Mouse (Mus musculus): Measurements from ENCODE around the gene Mknk1.

Gene Mknk1

DNA sequence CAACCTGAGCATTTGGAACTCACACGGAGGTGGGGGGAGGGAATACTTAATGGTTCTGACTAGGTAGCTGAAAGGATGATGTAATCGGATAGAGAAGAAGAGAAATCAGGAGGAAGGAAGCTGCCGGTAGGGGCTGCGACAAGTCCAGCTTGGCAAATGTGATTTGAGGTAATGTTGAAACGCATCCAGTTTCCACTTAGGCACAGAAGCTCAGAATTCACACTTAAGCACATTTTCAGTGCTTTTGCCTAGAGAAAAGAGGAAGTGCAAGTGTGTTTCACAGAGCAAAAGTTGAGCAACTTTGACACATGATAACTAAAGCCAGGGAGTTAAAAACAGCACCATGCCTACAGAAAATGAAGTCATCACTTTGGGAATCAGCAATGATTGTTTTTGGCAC lies 8.4 kb downstream of the Mknk1 start:
- DNase-seq (ENCODE audit: low spot score in 2 of 2): no peak

DNA sequence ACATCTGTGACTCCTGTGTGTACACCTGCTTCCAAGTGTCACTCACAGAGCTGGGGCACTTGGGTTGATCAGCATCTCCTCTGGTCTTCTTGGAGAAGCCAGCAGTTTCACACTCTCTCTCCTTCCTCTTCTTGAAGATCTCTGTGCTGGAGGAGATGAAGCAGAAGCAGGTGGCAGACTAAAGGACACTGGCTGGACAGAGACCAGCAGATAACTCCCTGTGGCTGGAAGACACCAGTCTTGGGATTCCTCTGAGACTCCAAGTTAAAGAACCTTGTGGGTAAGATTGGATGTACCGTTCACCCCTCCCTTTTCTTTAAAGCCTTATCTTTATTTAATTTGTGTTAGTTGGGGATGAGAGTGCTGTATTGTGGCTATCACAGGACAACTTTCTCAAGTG lies 9.1 kb downstream of the Mknk1 start:
- no peak for DNase-seq (ENCODE audit: low spot score in 2 of 2)

DNA sequence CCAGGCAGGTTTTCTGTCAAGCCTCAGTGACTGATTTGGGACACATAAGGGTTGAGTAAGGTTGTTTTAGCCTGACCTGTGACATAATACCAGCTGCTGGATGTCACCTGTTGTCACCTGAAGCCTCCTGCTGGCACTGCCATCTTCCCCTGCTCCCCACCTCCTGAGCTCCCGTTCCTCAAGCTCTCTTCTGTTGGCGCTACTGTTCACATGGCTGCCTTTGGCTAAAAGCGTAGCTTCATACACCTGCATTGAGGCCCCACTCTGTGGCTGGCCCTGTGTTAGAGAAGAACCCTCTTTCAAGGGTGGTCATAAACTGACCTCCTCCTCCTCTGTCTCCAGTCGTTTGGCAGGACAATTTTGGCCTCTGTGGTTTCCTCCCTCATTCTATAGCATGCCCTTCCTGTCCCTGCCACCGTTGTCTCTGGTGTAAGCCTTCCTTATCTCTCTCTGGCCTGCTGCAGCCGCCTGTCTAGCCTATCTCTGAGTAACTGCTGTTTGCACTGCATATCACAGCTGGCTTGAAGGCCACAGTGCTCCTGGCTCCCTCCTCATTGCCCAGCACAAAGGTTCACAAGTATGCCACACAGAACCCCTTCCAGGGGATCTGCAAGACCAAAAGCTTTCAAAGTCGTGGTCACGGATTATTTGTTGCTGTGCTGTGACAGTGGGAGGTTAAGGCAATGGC lies 10.1 kb downstream of the Mknk1 start:
- DNase-seq (ENCODE audit: low spot score in 2 of 2): no peak

DNA sequence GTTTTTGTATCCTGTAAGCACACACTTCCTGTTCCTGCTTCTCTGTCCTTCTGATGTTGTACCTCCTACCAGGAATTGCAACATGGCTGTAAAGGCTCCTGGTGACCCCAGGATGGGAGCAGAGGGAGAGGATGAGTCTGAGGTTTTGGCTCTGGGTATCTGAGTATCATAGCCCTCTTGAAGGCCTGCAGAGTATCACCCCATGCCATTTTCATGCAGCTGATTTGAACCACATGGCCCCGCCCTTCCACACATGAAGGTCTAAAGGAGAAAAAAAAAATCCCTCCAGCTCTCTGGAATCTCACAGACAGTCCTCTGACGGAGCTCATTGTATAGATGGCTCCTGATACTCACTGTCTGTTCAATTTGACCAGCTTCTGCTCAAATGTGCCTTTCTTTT lies 11.1 kb downstream of the Mknk1 start:
- DNase-seq (ENCODE audit: low spot score in 2 of 2): no peak

DNA sequence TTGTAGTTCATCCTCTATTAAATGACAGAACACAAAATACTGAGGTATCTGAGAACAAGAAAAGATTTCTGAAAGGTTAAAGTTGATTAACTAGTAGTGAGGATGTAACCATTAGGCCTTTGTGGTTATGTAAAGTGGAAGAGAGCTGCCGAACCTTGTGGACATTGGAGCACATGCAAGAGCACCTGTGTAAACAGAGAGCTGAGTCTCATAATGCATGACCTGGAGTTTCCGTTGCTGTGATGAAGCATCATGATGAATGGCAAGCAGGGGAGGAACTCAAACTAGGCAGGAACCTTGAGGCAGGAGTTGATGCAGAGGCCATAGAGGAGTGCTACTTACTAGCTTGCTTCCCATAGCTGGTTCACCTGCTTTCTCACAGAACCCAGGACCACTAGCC lies 11.6 kb downstream of the Mknk1 start:
- no peak for DNase-seq (ENCODE audit: low spot score in 2 of 2)

DNA sequence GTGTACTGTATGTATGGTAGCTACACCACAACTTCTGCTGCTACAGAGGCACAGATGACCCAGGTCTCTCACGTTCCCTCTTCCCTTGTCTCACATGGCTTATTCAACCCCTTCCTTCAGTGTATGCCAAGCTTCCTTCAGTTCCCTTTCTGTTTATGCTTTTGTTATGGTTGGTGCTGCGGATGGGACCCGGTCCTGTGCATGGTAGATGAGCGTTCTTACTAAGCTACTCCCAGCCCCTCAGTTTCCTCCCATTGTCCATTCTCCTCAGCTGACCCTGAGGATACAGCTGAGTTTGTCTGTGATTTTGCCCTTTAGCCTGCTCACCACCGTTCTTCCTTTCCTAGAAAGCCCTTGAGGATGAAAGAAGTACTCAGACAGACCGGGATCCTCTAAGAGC lies 12.6 kb downstream of the Mknk1 start:
- DNase-seq (ENCODE audit: low spot score in 2 of 2): no peak

DNA sequence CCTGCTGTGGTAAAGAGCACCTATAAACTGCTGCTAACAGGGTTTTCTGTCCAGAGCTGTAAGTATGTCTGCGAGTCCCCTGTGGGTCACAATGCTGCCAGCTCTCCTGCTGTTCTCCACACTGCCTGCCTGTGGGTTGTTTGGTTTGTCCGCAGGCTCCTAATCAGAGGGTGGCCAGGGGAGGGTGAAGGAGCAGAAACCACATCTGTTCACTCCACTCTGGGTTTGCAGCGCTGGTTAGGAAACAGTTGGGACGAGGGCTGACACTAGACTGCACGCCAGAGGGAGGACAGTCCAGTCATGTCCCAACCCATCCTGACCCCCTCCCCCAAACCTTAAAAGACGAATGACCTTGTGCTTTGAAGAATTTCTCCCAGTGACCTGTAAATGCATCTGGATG lies 16.1 kb downstream of the Mknk1 start:
- DNase-seq (ENCODE audit: low spot score in 2 of 2): no peak

DNA sequence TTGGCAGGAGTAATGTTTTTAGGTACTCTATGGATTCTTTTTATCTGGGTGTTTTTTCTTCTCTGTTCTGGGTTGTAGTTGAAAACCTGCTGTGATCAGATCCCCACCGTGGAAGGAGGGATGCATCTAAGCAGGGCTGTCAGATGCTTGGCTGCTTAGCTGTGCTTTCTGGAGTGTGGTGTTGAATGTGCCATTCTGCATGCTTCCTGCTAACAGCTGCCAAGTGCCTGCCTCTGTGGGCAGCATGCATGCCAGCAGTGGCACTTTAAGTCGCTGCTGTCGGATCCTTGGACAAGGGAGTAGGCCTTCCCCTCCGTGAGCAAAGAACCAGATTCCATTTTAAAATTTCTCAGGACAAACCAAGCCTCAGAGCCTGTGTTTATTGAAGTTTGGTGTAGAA lies 16.6 kb downstream of the Mknk1 start:
- no peak for DNase-seq (ENCODE audit: low spot score in 2 of 2)

DNA sequence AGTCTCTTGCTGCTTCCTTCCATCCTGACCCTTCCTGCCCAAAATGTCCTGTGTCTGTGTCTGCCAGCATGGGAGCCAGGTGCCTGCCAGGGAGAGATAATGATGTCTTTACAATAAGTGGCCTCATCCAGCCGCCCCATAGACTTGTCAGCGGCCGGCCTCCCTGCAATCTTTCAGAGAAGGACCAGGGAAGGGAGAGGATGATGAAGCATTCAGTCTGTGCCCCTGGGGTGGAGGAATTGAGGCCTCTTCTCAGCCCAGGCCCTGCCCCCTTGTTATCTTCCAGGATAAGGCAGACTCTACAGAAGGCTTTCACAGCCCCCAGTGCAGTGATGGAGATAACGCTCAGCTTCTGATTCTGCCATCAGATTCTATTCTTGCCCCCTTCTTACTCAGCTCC lies 17.3 kb downstream of the Mknk1 start:
- no peak for DNase-seq (ENCODE audit: low spot score in 2 of 2)

DNA sequence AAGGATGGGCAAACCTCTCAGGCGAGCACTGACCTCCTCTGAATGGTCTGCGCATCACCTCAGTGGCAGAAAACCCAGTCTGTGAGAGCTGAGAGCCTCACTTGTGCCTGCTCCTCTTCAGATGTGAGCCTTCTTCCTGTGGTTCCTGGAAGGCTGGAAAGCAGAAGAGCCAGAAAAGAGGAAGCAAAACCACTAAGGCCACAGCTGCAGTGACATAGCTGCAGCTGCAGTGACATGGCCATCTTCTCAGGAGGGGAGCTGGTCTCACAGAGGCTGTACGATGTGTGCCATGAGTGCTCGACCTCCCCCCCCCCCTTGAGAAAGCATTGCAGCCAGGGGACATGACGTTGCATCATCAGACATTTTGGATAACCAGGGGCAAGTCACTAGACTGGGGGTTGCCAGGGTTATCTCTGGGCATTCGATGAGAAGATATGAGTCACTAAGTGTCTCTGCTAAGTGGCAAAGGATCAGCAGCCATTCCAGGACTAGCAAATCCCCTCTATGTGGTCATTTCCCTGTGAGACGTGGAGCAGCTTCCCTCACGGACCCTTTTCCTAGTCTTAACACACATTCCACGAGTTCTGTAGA lies 18.4 kb downstream of the Mknk1 start:
- no peak for DNase-seq (ENCODE audit: low spot score in 2 of 2)

DNA sequence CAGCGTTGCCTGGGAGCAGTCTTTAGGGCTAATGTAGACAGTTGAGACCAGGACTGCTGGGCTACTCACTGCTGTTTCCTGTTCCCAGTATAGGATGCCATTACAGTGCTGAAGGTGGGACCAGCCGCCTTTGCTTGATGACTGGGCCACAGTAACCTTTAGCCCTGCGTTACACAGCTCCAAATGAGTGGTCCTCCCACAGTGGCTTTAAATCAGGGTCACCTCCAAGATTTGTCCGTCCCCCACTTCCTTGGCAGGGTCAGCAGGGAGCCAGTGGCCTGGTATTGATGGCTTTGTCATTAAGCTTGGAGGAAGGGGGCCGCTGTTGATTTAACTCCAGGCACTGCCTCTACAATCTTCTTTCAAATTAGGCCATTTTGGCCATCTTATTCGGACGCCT lies 24.4 kb downstream of the Mknk1 start:
- no peak for DNase-seq (ENCODE audit: low spot score in 2 of 2)

DNA sequence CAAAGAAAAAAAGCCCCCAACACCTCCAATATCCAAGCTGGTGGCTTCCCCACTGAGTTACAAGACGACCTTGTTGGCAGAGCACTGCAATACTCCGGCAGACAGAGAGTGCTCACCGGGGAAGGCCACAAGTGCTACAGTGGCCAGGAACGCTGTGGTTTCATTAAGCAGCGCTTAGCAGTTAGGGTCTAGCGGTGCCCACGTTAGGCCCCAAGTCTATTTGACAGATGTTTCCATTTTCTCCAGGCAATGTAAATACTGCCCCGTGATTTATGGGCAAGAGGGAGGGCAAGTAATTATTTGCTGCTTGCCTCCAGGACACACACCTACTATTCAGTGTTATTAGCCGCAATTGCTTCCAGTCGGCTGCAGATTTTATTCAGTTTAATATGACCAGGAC lies 24.9 kb downstream of the Mknk1 start:
- no peak for DNase-seq (ENCODE audit: low spot score in 2 of 2)

DNA sequence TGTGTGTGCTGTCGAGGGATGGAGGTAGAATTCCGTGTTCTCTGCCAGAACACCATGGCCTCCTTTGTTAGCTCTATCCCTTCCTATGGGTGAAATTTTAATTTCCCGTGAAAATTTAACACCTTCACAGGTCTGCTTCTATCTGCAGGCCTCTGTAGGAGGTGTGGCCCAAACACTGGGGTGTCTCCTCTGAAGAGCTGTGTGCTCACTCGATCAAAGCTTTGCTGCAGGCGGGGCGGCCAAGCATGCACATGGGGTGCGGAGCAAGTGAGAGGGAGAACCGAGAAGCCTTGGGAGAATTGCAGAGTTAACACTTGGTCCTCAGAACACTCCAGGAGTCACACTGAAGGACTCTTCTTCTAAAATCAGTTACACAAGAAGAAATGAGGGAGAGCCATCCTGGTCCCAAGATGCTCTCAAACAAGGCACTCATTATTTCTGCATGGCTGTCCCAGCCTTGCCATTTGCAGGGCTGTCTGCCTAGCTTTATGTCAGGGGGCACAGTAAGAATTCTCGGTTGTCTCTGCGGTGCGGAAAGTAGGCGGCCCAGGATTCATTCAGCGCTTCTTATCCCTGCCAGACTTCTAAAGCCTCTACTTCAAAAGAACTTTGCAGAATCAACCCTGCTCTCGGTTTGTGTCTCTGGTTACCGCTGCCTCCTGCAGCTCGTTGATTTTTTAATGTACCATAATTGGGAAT lies 30.7 kb downstream of the Mknk1 start:
- no peak for DNase-seq (ENCODE audit: low spot score in 2 of 2)

DNA sequence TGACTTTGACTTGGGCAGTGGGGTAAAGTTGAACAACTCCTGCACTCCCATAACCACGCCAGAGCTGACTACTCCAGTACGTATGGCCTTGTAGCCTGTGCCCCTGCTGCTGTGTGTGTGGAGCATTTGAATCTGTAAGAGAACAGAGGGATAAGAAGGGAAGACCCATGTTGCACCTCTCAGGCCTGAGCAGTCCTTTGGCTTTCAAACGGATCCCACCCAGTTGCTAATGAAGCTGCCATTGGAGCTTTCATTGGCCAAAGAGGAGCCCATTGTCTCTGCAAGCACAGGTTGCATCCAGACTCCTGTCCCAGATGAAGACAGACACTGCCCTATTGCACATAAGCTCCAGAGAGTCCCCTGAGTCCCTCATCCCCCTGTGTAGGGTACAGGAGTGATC lies 34.2 kb downstream of the Mknk1 start:
- DNase-seq (ENCODE audit: low spot score in 2 of 2): no peak

DNA sequence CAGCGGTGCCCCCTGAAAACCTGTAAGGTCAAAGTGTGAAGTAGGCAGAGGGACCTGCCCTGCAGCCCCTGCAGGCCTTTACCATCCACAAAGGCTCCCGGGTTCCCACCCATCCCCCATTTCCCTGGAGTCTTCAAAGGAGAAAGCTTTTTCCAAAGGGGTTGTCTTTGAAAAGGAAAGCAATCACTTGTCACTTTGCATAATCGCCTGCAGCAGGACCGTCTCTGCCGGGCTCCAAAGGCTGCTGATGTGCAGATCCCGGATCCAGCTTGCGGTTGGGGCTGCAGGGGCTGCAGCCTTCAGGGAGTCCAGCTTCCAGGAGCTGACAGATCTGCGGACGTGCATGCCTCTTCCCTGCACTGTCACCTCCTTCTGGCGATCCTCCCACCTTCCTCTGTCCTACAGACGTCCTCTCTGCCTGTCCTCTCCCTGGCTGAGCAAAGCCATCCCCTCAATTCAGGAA lies 39.2 kb downstream of the Mknk1 start:
- no peak for DNase-seq (ENCODE audit: low spot score in 2 of 2)

DNA sequence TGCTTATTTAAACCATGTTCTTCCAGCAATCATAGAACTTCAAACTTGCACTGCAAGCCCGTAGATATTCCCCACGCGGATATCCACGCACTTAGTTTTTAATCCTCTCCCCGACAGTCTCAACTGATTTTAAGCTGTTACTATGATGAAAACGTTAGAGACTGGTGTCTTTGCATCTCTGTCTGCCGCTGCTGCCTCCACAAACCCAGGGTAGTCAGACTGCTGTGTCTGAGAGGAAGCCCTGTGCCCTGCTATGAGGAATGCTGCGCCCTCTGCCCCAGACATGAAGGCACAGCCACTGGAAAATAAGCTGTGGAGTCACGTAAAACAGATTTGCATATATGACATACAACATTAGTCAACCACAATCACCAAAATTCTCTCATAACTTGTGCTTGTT lies 39.8 kb downstream of the Mknk1 start:
- DNase-seq (ENCODE audit: low spot score in 2 of 2): no peak

DNA sequence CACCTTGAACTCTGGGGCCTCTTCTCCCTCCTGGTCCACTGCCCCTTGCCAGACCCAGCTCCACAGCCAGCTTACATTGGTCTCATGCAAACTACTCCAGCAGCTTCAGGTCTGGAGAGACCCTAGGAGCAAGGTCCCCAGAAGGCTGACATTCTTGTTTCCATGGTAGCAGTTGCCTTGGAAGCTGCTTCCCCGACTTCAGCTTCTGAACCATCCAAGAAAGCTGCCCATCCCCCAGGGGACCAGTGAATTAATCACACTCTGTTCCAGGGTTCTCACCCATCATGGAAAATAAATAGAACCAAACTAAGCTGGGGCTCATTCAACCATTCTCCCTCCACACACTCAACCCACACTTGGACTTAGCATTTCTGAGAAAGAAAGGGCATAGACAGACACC lies 42.2 kb downstream of the Mknk1 start:
- no peak for DNase-seq (ENCODE audit: low spot score in 2 of 2)

DNA sequence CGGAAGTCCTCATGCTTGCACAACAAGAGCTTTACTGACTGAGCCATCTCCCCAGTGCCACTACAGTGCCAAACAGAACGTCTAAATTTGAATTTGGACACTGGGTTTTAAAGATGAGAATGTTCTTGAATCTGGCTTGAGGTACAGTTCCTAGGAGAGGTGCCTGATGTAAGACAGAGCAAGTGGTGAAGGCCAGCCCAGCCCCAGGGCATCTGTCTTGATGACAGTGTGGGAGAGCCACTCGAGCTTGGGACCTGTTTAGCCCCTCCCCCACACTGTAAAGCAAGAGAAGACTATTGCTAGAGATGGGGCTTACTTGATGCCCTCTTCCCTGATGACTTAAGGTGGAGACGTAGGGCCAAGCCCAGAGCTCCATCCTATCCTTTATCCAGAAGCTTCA lies 43.2 kb downstream of the Mknk1 start:
- DNase-seq (ENCODE audit: low spot score in 2 of 2): no peak

DNA sequence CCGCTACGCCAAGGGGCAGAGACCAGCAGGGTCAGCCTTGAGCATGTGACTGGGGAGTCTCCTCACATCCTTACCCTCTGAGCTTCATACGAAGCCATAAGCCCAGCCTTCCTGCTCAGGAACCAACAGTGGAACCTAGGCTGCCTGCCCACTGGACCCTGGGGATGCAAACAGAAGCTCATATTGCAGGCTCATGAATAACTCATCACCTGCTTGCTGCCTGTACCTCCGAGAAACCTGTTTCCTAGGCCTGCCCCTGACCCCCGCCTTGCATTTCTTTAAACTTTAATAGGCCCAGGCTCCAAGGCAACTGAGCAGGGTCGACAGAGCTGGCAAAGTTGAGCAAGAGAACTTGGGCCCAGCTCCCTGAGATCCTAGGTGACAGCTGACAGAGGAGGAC lies 45.0 kb downstream of the Mknk1 start, which contains the start of gene Kncn:
Gene Kncn, plus strand, starts transcription at position 379 of the 400 bp plus-strand sequence.
- no peak for DNase-seq (ENCODE audit: low spot score in 2 of 2)

DNA sequence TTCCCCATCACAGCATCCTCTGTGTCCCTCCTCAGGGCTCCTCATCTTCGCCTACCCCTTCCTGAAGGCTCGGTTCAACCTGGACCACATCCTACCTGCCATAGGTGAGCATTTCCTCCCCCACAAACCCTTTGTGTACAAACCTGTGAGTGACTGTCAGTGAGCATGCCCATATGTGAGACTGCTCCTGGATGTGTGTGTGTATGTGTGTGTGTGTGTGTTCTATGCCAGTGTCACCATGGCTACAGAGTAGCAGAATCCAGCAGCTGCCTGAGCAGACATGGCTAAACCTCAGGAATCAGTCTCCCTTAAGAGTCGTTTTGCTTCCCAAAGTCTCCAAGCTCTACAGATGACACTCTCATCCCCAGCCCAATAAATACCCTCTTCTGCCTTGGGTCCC lies 46.8 kb downstream of the Mknk1 start:
- no peak for DNase-seq (ENCODE audit: low spot score in 2 of 2)

DNA sequence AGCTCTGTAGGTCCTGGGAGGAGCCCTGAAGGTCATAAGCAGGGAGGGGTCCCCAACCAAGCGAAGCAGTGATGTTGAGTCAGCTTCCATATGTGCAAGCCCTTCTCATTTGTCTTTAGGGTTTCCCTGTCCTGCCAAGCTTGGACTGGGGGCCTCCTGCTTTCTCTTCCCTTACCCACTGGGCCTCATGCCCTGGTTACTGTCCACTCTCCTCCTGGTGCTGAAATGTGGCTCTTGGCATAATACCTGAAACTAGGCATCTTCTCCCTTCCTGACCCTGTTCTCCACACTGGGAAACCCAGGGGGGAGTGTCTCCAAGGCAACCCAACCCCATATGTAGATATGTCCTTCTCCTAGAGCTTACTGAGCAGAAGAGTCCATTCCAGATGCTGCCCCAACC lies 47.9 kb downstream of the Mknk1 start:
- DNase-seq (ENCODE audit: low spot score in 2 of 2): no peak

DNA sequence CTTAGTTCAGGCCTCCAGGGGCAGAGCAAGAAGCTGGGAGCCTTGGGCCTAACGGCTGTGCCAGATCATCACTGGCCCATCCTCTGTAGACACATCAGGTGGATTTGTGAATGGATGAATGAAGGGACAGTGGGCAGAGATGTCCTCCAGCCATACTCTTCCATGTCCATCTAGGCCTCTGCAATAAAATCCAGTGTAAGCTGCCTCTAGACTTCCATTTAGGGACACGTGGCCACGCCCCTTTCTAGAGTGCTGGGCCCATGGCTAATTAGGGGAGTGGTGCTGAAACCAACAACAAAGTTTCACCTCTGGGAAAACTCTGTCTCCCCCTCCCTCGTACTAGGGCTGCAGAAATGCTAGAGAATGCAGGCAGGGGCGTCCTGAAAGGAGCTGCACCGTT lies 51.1 kb downstream of the Mknk1 start:
- no peak for DNase-seq (ENCODE audit: low spot score in 2 of 2)

DNA sequence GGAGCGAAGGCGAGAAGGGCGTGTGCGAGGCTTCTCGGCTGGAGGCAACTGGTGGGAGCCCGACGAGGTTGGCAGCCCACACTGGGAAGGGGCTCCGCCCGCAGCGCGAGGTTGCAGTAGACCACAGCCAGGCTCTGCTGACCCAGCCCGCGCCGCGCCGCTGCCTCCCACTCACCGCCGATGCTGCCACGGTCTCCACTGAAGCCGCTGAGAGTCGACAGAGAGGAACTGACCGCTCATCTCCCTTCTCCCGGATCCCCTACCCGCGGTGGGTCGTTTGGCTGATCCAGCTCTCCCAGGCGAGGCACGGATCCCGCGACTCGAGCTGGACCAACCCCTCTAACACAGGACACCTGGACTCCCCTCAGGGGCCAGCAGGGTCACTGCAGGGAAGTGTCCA lies 51.6 kb downstream of the Mknk1 start, which contains the start of gene 6430628N08Rik:
Gene 6430628N08Rik, plus strand, starts transcription at position 113 of the 400 bp plus-strand sequence.
- no peak for DNase-seq (ENCODE audit: low spot score in 2 of 2)
